Mouse (Mus musculus) frontal cortex, postnatal 10 days (tissue): ENCODE measurements around the gene Eif4e1b.
"Not testable (repeated sequence)": the region's sequence is repeated elsewhere in the genome, so short reads cannot be mapped to it uniquely, and the experiment has no call there.

ENCODE experiments used
- DNase-seq, 2 experiments: peaks; one replicate each; pipeline ENCODE4 v3.0.0; 2022; ENCODE audit warnings: low spot score in 2 of 2, mixed read lengths in 1 of 2

Gene Eif4e1b

DNA sequence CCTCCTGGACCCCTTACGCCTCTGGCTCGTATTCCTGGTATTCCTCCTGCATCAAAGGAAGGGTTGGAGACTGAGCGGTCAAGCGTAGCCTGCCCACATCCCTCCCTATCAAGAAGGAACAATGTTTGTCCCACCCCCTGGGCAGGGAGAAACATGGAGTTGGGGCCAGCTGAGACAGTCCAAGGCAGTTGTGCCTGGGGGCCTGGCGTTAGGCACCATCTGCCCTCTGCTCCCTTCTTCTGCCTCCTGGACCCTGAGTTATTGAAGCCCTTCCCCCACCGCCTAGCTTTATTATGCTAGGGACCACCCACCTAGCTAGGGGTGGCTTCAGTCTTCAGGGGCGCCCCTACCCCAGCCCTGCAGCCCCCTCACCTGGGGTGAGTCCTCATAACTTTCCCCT, 24.3 kb upstream of the Eif4e1b start:
- no peak for DNase-seq

DNA sequence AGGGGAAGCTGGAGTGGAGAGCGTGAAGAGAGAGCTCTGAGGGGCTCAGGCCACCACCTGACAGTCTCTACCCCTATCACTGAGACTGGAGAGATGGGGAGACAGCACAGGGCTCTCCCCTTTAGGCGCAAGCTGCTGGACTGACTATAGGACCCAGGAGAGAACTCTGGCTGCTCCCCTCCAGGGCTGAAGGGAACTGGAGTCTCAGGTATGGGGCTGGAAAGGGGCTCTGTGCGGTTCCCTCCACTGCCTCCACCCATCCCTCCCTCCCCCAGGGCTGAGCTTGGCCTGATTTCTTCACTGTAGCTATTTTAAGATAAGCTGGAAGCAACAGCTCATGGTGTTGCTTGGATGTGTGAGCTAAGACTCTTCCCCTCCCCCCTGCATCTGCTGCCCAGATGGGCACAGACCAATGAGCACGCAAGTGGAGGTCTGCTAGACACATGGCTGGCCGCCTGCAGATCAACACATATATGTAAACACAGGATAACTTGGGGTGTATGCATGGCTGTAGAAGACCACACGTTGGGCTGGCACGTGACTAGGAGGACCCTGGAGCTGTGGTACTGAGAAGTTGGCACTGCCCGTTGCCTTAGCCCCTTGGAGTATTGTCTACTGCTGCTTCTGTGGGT, 23.5 kb upstream of the Eif4e1b start:
- peak; percentile 67 to 89 for DNase-seq

DNA sequence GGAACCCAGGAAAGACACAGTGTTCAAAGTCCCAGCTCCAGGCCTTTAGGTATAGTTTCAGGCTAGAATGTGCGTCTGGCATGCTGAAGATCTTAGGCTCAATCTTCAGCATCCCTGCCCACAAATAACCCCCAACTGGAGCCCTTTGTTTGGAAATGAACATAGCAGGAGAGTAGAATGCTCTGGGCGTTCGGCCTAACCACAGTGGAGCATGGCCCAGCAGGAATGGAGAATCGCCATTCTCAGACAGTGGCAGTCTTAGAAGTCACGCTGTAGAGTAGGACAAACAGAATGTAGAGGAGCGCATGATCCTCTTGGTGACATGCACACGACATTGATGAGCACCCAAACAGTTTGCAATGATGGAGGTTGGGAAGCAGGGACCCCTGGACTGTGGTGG, 22.9 kb upstream of the Eif4e1b start:
- DNase-seq: no peak

DNA sequence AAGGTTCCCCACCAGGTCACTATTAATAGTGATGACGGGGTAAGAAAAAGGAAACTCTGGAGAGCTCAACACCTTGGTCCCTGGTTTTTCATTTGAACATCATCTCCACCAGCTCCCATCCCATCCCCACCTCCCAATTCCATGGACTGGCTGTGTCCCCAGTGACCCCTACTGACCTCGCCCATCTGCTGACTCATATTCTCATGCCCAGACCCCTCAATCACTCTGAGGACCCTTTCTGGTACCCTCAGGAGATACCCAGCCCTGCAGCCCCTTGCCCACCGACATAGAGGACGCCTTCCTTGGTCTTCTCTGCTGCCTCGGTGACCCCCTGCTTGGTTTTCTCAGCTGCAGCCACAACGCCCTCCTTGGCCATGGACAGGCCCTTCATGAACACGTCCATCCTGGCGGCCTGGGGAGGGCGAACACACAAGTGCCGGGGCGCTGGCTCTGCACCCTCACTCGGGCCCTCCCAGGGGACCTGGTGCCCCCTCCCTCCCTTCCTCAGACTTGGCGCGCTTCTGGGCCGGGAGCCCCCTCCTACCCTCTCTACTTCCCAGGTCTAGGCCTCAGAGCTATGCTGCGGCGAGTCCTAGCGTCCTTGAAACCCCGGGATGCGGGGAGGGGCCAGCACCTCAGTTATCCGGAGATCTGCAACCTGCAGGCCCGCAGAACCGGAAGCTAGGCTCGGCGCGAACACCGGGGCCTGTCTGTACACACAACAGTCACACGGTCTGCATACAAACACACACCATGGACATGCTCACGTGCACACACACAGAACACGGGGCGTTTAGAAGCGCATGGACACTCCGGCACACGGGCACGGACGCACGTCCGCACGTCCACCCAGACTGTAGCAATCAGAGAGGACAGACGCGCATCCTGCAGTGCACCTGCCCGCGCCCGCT, 18.3 kb upstream of the Eif4e1b start:
- DNase-seq: no peak

DNA sequence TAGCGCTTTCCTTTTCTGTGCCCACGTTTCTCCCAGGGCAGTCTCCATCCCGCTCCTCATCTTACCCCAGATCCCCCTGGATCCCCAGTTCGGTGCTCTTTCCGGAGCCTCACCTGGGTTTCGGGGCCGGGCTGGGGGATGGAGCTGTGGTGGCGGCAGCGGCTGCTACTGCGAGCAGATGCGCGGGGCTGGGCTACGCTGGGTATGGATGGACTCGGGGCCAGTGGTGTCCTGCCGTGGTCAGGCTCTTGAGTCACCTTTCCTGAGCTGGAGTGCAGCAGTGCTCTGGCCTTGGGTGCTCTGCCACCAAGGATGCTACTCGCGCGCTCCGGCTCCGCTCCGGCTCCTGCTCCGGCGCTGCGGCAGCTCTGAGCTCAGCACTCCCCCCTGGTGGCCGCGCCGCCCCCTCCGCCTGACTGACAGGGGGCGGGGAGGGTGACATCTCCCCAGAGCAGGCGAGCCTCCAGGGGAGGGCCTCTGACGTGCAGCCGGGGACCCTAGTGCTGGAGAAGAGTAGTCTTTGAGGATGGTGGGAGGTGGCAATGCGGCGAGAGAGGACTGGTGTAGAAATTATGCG, 17.5 kb upstream of the Eif4e1b start, which contains the start of gene Sncb:
Gene Sncb, minus strand, starts transcription at position 404 of the 577 bp plus-strand sequence.
- peak; percentile 80 to 85 for DNase-seq

DNA sequence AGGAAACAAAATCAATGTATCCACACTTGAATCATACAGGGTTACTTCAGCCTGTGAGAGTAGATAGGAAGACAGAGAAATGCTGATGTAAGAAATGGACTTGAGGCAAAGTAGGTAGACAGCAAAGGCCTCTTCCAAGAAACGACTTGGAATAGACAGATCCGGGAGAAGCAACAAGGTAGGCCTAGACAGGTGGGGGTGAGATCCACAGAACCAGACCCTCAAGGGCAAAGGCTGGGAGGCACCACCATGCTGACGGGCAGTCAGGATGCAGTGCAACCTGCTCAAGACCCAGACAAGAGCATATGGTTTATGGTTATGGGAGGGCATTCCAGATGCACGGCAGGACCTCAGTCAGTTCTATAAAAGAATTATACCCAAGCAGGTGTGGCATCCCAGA, 16.8 kb upstream of the Eif4e1b start:
- DNase-seq: no peak

DNA sequence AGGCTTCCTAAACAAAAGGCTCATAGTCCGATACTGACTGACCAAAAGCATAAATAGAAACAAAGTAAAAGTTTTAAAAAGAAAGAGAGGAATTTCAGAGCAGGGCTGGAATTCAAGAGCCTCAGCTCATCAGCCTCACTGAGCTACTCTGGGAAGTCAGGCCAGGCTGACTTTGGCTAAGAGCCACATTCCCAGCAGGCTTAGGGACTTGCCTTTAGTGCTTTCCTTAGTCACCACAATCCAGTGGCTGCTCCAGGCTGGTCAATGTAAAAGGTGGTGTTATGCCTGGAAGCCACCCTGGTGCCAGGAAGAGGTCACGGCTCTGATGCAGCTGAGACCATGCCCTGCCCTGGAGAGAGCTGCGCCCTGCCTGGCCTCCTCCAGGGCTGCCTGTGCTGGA, 3.2 kb upstream of the Eif4e1b start:
- DNase-seq: no peak

DNA sequence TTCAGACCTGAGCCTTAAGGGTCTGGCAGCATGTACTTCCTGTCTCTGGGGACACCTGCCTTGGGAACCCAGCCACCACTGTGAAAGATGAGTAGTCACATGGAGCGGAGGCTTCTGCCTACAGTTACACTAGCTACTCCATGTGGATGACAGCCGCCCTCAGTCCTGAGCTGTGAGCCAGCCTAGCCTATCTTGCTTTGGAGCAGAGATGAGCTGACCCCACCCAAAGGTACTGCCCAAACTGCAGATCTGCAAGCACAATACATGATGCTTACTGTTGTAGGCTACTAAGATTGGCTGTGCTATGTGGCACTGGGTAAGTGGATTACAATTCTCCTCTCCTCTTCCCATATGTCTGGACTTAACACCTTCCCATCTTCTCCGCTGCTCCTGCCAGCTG, 2.7 kb upstream of the Eif4e1b start:
- no peak for DNase-seq

DNA sequence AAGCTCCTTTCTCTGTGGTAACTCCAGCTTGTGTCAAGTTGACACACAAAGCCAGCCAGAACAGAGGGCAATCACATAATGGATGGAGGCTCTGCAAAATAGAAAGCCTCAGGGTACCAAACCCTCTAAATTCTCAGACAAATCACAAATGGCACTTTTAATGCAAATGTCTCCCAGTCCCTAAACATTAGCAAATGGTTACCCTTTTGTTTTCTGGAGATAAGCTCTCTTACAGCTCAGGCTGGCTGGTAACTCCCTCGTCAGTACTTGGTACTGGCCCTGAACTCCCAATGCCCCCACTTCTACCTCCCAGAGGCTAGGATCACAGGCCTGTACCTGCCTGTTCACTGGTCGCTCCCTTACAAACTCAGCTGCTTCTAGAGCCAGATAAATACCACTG, 563 bp upstream of the Eif4e1b start:
- DNase-seq: no peak

DNA sequence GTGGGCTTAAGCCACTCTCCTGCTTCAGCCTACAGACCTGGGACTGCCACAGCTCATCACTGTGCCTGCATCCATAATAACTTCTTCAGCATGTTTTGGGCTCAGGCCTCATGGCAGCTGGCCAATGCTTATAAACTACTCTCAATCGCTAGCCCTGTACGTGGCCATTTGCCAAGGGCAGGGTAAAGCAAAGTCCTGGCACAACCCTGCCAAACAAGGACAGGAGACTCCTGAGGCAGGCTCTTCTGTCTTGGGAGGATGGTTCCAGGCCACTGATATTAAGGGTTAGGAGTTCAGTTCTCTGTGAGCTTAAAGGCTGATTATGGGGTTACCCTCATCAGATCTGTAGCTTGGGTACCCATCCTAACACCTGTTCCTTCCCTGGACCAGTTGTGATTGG, 3.8 kb downstream of the Eif4e1b start:
- DNase-seq: not testable (repeated sequence)

DNA sequence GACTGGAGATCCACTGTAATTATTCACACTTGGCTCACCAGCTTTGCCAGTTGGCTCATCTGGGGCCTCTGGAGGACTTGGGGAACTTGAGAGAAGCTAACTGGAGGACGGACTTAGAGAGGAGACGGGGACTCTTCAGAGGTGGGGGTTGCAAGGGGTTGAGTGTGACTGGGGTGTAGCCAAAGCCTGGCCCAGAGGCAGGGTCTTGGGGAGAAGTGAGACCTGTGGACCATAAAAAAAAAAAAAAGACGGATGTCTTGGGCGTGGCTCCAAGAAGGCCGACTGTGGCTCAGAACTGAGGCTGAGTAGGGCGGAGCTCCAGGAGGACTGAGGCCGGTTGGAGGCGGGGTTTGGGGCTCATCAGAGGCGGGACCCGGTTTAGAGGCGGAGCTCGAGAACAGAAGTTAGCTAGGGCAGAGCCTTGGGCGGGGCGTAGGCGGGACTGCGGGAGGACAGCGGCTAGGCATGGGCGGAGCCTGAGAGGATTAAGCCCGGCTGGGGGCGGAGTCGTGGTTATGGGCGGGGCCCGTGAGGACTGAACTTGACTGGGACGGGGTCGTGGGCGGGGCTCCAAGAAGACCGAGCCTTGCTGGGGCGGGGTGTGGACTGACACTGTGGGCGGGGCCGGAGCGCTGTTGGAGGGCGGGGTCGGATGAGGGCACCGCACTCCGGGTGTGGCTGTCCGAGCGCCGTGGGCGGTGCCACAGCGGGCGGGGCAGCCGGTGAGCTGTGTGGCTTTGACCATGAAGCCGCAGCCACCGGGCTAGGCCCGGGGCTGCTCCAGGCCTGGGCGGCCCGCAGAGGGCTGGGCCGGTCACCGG, 5.2 kb downstream of the Eif4e1b start, which contains the start of gene Tspan17:
Gene Tspan17, plus strand, starts transcription at position 638 of the 821 bp plus-strand sequence.
- DNase-seq: peak; percentile 90 to 91

DNA sequence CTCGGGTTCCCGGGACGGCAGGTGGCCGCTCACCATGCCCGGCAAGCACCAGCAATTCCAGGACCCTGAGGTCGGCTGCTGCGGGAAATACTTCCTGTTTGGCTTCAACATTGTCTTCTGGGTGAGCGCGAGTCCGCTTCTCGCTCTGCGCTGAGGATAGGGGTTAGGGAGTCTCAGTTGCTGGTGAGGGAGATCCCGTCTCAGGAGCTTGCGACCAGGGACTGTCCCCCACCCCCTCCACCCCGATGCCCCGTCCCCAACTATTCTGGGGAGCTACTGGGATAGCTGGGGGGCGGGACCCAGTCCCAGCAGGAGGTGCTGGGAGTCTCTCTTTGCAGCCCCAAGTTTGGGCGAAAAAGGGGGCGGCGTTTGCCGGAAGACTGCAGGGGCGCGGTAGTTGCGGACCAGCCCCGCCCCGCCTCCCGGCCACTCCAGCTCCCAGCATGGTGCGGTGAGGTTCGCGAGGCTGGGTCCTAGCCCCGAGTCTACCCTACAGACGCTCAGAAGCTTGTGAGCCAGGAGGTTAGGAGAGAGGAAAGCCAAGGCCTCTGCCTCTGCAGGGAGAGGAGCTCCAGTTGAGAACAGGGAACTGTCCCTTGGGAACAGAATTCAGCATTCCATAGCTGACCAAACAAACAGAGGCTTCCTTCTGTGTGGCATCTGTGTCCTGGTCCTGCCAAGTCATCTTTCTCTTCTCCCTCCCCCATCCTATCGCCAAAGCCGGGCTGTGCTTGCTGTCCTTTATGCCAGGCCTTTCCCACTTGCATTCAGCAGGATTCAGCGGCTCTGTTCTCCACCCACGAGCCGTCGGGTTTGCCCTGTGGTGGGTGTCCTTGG, 6.0 kb downstream of the Eif4e1b start:
- peak in 1 of 2 experiments; percentile 48 for DNase-seq

DNA sequence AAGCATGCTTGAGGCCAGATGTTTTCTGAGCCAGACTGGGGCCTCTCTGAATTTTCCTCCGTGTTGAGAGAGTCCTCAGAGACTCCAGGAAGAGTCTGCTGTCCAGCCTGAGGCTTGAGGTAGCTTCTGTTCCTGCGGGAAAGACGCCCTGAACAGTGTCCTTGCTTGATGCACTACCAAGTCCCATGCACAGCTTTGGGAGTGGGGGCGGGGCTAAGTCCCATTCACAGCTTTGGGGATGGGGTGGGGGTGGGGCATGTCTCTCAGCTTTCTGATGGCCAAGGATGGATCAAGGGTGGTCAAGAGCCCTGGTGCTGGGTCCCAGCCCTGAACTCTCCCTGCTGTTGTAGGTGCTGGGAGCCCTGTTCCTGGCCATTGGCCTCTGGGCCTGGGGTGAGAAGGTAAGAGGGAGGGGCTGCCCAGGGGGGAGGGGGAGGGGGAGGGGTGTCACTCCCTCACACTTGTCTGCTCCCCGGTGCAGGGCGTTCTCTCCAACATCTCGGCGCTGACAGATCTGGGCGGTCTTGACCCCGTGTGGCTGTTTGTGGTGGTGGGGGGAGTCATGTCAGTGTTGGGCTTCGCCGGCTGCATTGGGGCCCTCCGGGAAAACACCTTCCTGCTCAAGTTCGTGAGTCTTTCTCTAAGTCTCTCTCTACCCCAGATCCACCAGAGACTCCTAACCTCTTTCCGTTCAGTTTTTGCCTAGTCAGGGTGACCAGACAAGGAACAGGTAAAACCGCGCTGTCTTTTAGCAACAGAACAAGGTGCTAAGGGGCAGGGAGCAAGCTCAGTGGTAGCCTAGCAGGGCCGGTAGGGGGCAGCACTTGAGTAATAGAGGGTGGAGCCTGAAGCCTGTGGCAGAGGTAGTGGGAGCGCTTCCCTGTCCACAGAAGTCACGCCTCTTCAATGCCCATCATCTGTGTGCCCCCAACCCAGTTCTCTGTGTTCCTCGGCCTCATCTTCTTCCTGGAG, 8.7 kb downstream of the Eif4e1b start:
- DNase-seq: no peak

DNA sequence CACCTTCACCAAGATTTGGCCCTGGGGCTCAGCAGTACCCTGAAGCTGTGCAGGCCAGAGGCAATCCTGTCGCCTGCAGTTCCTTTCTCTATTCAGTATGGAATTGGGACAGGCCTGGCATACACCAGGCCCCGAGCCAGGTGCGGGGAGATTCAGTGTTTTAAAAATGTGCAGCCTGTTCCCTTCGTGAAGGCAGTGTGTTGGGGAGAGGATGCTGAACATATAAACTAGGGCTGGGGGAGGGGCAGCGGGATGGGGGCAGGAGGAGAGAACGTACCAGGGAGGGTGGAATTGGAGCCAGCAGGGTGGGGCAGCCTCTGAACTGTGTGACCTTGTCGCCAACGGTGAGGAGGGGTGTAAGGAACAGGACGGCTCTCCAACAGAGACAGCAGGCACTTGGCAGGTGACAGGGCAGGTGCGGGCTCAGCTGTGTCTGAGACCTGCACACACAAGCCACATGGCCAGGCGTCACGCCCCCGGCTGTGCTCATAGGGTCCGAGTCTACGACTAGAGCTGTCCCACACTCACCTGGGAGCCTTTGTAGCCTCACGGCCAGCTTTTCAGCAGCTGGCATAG, 10.3 kb downstream of the Eif4e1b start:
- DNase-seq: no peak

DNA sequence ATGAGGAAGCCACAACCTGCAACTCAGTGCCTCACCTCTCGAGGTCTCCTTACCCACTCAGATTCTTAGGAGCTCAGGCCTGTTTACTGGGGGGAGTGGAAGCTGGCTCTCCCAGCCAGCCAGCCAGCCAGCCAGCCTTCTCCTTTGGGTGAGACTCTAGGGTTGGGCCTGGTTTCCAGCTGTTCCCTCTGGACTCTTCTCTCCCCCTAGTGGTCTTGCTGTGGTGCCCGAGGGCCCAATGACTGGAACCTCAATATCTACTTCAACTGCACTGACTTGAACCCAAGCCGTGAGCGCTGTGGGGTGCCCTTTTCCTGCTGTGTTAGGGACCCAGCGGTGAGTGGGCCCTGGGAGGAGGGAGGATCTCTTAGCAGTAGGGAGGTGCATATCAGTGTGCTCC, 11.0 kb downstream of the Eif4e1b start:
- DNase-seq: no peak

DNA sequence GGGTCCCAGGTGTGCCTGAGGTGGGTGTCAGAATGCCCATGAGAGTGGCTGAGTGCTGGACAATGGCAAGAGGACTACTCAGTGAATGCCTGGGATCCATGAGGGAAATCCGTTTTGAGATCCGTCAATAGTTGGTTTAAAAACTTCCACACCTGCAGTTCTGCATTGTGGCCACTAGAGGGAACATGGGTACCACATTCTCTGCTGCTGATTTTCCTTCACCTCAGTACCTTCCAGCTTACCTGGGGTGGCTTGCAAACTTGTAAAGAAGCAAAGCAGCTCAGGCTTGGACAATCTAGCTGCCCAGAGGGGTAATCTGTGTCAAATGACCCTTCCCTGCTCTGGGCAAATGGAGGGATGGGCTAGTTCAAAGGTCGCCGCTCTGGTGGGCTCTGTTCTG, 13.6 kb downstream of the Eif4e1b start:
- no peak for DNase-seq

DNA sequence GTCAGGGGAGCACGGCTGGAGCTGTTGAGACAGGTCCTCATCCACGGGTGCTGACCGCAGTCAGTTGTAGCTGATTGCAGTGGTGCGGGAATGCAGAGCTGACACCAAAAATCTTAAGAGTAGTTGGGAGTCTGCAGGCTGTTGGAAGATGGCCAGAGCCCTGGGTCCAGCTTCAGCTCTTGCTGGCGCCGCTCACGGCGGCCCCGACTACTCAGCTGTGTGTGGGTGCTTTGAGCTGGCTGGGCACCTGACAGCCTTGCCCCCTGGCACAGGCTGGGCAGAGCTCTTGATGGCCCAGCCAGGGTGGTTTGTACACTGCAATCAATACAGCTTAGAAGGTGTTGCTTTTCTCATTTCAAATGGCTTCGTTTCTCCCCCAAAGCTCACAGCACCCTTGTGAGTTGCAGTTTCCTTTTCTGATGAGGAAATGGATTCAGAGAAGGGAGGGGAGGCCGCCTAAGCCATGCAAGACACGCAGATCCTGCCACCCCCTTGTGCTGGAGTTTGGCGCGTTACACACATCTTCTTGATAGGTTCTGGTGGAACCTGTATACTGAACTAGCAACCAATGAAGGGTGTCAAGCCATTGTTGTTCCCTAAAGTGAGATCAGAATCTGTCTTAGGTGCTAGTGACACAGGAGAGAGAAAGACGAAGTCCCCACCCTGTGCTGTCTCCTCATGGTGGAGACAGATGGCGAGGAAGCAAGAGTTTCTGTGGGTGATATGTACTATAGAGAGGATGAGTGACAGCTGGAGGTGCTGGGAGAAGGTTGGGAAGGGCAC, 14.3 kb downstream of the Eif4e1b start:
- no peak for DNase-seq

DNA sequence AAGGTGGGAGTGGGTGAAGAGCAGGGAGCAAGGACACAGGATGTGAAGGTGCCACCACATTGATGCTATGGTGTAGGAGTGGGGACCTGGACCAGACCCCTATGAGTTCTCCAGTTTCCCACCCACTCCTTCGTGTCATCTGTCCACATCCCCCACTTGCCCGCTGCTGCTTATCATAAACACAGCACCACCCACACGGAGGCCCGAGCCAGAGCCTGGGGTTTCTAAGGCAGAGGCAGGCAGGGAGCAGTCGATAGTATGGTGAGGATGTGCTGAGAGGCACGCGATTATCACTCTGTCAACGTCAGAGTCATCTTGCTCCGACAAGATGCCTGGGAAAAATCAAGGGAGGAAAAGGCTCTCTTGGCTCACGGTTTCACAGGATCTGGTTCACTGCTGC, 14.9 kb downstream of the Eif4e1b start:
- DNase-seq: no peak
